Mouse (Mus musculus): Measurements from ENCODE around the gene Suox. TPM values are rescaled to one million over a fixed set of nuclear protein-coding genes. Genes with fewer than 3 reads are reported as not detected.
"Not testable (repeated sequence)": the region's sequence is repeated elsewhere in the genome, so short reads cannot be mapped to it uniquely, and the experiment has no call there.

The Suox gene
- polyA plus RNA-seq, 1 experiment from 2014 or later: 12.3 TPM

GRCm38 (mm10) chr10:128625287-128625894 is 48.5 kb downstream of the Suox start:
- H3K4me3 ChIP-seq (ENCODE audit: low read depth, low read length): peak overlapping the region; percentile 64
- DNase-seq (ENCODE audit: low spot score) (peak; percentile 4), ATAC-seq (no peak)
- H3K9me3 ChIP-seq (ENCODE audit: low read length): no peaks in the 10 kb centered on the region
- TF ChIP-seq CTCF (IDR thresholded peaks at IDR 0.05) (no peak), EP300 (IDR thresholded peaks at IDR 0.05) (no peak)
- WGBS: 33% methylated on average over 7 of the region's 7 CpGs
- peak overlapping the region; percentile 57 for H3K9ac ChIP-seq (replicated peaks; ENCODE audit: low read depth)
- no peaks in the 10 kb centered on the region for H3K36me3 ChIP-seq (ENCODE audit: insufficient read depth, low read length)
- H3K27me3 ChIP-seq (replicated peaks; ENCODE audit: insufficient read depth, low read length): no peaks in the 10 kb centered on the region
- H3K4me2 ChIP-seq (replicated peaks; ENCODE audit: low read depth, low read length): peak overlapping the region; percentile 63
- H3K27ac ChIP-seq (ENCODE audit: low read length): peak overlapping the region; percentile 2; the same call in 1 of the 2 replicates
- H3K4me1 ChIP-seq (ENCODE audit: insufficient read depth, low read depth, low read length): peaks cover 7% of the 10 kb centered on the region; the same call in 1 of the 2 replicates

GRCm38 (mm10) chr10:128623106-128623613 is 50.7 kb downstream of the Suox start:
- not testable (repeated sequence) for H3K27ac ChIP-seq (ENCODE audit: low read length); H3K4me3 ChIP-seq (ENCODE audit: low read depth, low read length); H3K4me2 ChIP-seq (replicated peaks; ENCODE audit: low read depth, low read length); H3K9ac ChIP-seq (replicated peaks; ENCODE audit: low read depth); ATAC-seq; H3K36me3 ChIP-seq (ENCODE audit: insufficient read depth, low read length); H3K9me3 ChIP-seq (ENCODE audit: low read length); H3K27me3 ChIP-seq (replicated peaks; ENCODE audit: insufficient read depth, low read length); H3K4me1 ChIP-seq (ENCODE audit: insufficient read depth, low read depth, low read length)
- WGBS: 83% methylated on average over 3 of the region's 4 CpGs
- peak; percentile 3 for DNase-seq (ENCODE audit: low spot score)

GRCm38 (mm10) chr10:128622702-128623101 is 51.2 kb downstream of the Suox start:
- no peaks in the 10 kb centered on the region for H3K27me3 ChIP-seq (replicated peaks; ENCODE audit: insufficient read depth, low read length)
- no peak overlapping the region for H3K9ac ChIP-seq (replicated peaks; ENCODE audit: low read depth)
- H3K4me1 ChIP-seq (ENCODE audit: insufficient read depth, low read depth, low read length): peaks cover 7% of the 10 kb centered on the region; the same call in 1 of the 2 replicates
- ATAC-seq: no peak
- no peak for DNase-seq (ENCODE audit: low spot score)
- H3K27ac ChIP-seq (ENCODE audit: low read length): no peak overlapping the region
- TF ChIP-seq EP300 (IDR thresholded peaks at IDR 0.05) (no peak), CTCF (IDR thresholded peaks at IDR 0.05) (no peak)
- no peak overlapping the region for H3K4me2 ChIP-seq (replicated peaks; ENCODE audit: low read depth, low read length)
- 88% methylated on average over 4 of the region's 4 CpGs for WGBS
- no peak overlapping the region for H3K4me3 ChIP-seq (ENCODE audit: low read depth, low read length)
- H3K36me3 ChIP-seq (ENCODE audit: insufficient read depth, low read length): no peaks in the 10 kb centered on the region
- H3K9me3 ChIP-seq (ENCODE audit: low read length): no peaks in the 10 kb centered on the region

DNA sequence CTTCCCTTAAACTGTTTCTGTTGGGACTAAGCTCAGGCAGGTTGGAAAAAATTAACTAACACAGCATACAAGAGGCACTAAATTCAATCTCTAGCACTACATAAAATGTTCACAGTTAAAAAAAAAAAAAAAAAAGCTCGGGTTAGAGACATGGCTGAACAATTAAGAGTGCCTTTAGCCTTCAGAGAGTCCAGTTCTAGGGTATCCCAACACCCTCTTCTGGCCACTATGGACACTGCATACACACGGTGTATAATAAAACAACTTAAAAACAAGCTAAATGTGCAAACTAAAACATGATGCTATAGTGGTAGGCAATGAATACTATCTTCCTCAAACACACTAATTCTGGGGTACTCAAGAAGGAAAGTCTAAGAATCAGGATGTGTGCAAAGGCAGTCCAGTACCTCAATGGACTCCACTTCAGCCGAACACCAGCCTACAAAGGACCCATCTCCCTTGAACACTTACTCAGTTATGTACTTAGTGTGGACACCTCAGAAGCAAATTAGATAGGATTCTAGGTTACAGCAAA is 51.8 kb downstream of the Suox start:
- Histone ChIP-seq H3K27ac (ENCODE audit: low read length) (no peak overlapping the region), H3K36me3 (ENCODE audit: insufficient read depth, low read length) (no peaks in the 10 kb centered on the region), H3K4me2 (replicated peaks; ENCODE audit: low read depth, low read length) (no peak overlapping the region), H3K9me3 (ENCODE audit: low read length) (no peaks in the 10 kb centered on the region), H3K4me3 (ENCODE audit: low read depth, low read length) (no peak overlapping the region), H3K9ac (replicated peaks; ENCODE audit: low read depth) (no peak overlapping the region), H3K27me3 (replicated peaks; ENCODE audit: insufficient read depth, low read length) (no peaks in the 10 kb centered on the region), H3K4me1 (ENCODE audit: insufficient read depth, low read depth, low read length) (peaks cover 7% of the 10 kb centered on the region; the same call in 1 of the 2 replicates)
- TF ChIP-seq EP300 (IDR thresholded peaks at IDR 0.05) (no peak), CTCF (IDR thresholded peaks at IDR 0.05) (peak; percentile 14; the same call in 1 of the 2 replicates)
- DNase-seq (ENCODE audit: low spot score): peak; percentile 2
- ATAC-seq: no peak
- WGBS: 56% methylated on average over 3 of the region's 3 CpGs

DNA sequence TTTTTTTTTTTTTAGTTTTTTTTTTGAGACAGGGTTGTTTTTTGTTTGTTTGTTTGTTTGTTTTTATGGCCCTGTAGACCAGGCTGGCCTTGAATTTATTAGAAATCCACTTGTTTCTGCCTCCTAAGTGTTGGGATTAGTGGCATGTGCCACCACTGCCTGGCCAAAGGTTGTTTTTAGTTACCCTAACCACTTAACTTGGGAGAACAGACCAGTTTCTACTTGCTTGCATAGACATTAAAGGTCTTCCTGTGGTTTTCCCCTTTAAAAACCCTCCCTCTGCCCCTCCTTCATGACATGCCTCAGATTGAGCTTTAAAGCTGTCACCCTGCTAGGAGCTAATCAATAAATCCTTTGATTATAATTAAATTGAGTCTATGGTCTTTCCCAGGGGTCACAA is 53.6 kb downstream of the Suox start:
- no peaks in the 10 kb centered on the region for H3K9me3 ChIP-seq (ENCODE audit: low read length)
- H3K27me3 ChIP-seq (replicated peaks; ENCODE audit: insufficient read depth, low read length): no peaks in the 10 kb centered on the region
- no peaks in the 10 kb centered on the region for H3K36me3 ChIP-seq (ENCODE audit: insufficient read depth, low read length)
- no peak overlapping the region for H3K4me2 ChIP-seq (replicated peaks; ENCODE audit: low read depth, low read length)
- peaks cover 1% of the 10 kb centered on the region; the same call in 1 of the 2 replicates for H3K4me1 ChIP-seq (ENCODE audit: insufficient read depth, low read depth, low read length)
- no peak overlapping the region for H3K9ac ChIP-seq (replicated peaks; ENCODE audit: low read depth)
- H3K27ac ChIP-seq (ENCODE audit: low read length): no peak overlapping the region
- no peak for TF ChIP-seq CTCF (IDR thresholded peaks at IDR 0.05)
- TF ChIP-seq EP300 (IDR thresholded peaks at IDR 0.05): no peak
- no peak for DNase-seq (ENCODE audit: low spot score)
- ATAC-seq: no peak
- H3K4me3 ChIP-seq (ENCODE audit: low read depth, low read length): no peak overlapping the region

Other genes with a start within 250 kb of the Suox start
- 28.9 and 33.0 TPM in 2 replicates for gene Smarcc2, start 214.8 kb downstream of the Suox start, polyA plus RNA-seq (2015; fragmentation: Nextera tagmentation; extraction: Ambion mirVana)
- gene Myl6, start 179.9 kb downstream of the Suox start, polyA plus RNA-seq (2015; fragmentation: Nextera tagmentation; extraction: Ambion mirVana): 1,888 and 2,049 TPM in 2 replicates
- gene Myl6b, start 175.4 kb downstream of the Suox start, polyA plus RNA-seq (2015; fragmentation: Nextera tagmentation; extraction: Ambion mirVana): 5.5 and 5.9 TPM in 2 replicates
- 31.1 and 38.2 TPM in 2 replicates for gene Esyt1, start 148.2 kb downstream of the Suox start, polyA plus RNA-seq (2015; fragmentation: Nextera tagmentation; extraction: Ambion mirVana)
- gene Zc3h10, start 126.3 kb downstream of the Suox start, polyA plus RNA-seq (2015; fragmentation: Nextera tagmentation; extraction: Ambion mirVana): 13.6 and 15.3 TPM in 2 replicates
- 2,921 and 3,267 TPM in 2 replicates for gene Rpl41, start 124.8 kb downstream of the Suox start, polyA plus RNA-seq (2015; fragmentation: Nextera tagmentation; extraction: Ambion mirVana)
- gene Pa2g4, start 108.1 kb downstream of the Suox start, polyA plus RNA-seq (2015; fragmentation: Nextera tagmentation; extraction: Ambion mirVana): 64.2 and 66.5 TPM in 2 replicates
- 21.4 and 22.6 TPM in 2 replicates for gene Erbb3, start 84.4 kb downstream of the Suox start, polyA plus RNA-seq (2015; fragmentation: Nextera tagmentation; extraction: Ambion mirVana)
- 459 and 465 TPM in 2 replicates for gene Rps26, start 47.3 kb downstream of the Suox start, polyA plus RNA-seq (2015; fragmentation: Nextera tagmentation; extraction: Ambion mirVana)
- gene Ikzf4, start 28.1 kb downstream of the Suox start, polyA plus RNA-seq (2015; fragmentation: Nextera tagmentation; extraction: Ambion mirVana): 1.3 and 1.5 TPM in 2 replicates
- gene Rab5b, start 22.2 kb upstream of the Suox start, polyA plus RNA-seq (2015; fragmentation: Nextera tagmentation; extraction: Ambion mirVana): 69.1 and 71.8 TPM in 2 replicates
- gene Pmel, start 30.1 kb upstream of the Suox start, polyA plus RNA-seq (2015; fragmentation: Nextera tagmentation; extraction: Ambion mirVana): 1.0 and 1.4 TPM in 2 replicates
- gene Cdk2, start 31.0 kb upstream of the Suox start, polyA plus RNA-seq (2015; fragmentation: Nextera tagmentation; extraction: Ambion mirVana): 33.9 and 34.7 TPM in 2 replicates
- gene Dgka, start 70.8 kb upstream of the Suox start, polyA plus RNA-seq (2015; fragmentation: Nextera tagmentation; extraction: Ambion mirVana): 16.8 and 17.9 TPM in 2 replicates
- gene Pym1, start 73.8 kb upstream of the Suox start, polyA plus RNA-seq (2015; fragmentation: Nextera tagmentation; extraction: Ambion mirVana): 23.4 and 24.9 TPM in 2 replicates
- 8.2 and 9.8 TPM in 2 replicates for gene Mmp19, start 116.8 kb upstream of the Suox start, polyA plus RNA-seq (2015; fragmentation: Nextera tagmentation; extraction: Ambion mirVana)
- 44.0 and 51.9 TPM in 2 replicates for gene Dnajc14, start 130.0 kb upstream of the Suox start, polyA plus RNA-seq (2015; fragmentation: Nextera tagmentation; extraction: Ambion mirVana)
- gene Tmem198b, start 130.3 kb upstream of the Suox start, polyA plus RNA-seq (2015; fragmentation: Nextera tagmentation; extraction: Ambion mirVana): 13.6 and 13.8 TPM in 2 replicates
- 113 and 119 TPM in 2 replicates for gene Sarnp, start 143.3 kb upstream of the Suox start, polyA plus RNA-seq (2015; fragmentation: Nextera tagmentation; extraction: Ambion mirVana)
- gene Ormdl2, start 147.6 kb upstream of the Suox start, polyA plus RNA-seq (2015; fragmentation: Nextera tagmentation; extraction: Ambion mirVana): 59.8 and 62.1 TPM in 2 replicates
- 1.6 and 2.1 TPM in 2 replicates for gene Gdf11, start 217.6 kb upstream of the Suox start, polyA plus RNA-seq (2015; fragmentation: Nextera tagmentation; extraction: Ambion mirVana)
- 761 and 764 TPM in 2 replicates for gene Cd63, start 226.9 kb upstream of the Suox start, polyA plus RNA-seq (2015; fragmentation: Nextera tagmentation; extraction: Ambion mirVana)
- 13.2 and 16.7 TPM in 2 replicates for gene Rdh5, start 248.8 kb upstream of the Suox start, polyA plus RNA-seq (2015; fragmentation: Nextera tagmentation; extraction: Ambion mirVana)
- gene Bloc1s1, start 250.0 kb upstream of the Suox start, polyA plus RNA-seq (2015; fragmentation: Nextera tagmentation; extraction: Ambion mirVana): 228 and 243 TPM in 2 replicates

All from lung, postnatal 0 days (tissue).